Mouse (Mus musculus) left cerebral cortex, adult 8-10 months (tissue): ENCODE data around the gene Btbd16. TPM values are rescaled to one million over a fixed set of nuclear protein-coding genes. Genes with fewer than 3 reads are reported as not detected.

ENCODE experiments used
- DNase-seq, 2 experiments: peaks; one replicate each; pipeline ENCODE4 v3.0.0; 2022; ENCODE audit warnings: low spot score in 2 of 2
- total RNA-seq, 4 experiments: library from RNA; stranded (reverse); gene quantifications; 2 replicates each; pipeline ENCODE4 v1.2.4; 2022

Gene Btbd16
- total RNA-seq, 4 experiments from 2014 or later: 0.16 to 0.49 (median 0.41) TPM; not detected in 1

DNA sequence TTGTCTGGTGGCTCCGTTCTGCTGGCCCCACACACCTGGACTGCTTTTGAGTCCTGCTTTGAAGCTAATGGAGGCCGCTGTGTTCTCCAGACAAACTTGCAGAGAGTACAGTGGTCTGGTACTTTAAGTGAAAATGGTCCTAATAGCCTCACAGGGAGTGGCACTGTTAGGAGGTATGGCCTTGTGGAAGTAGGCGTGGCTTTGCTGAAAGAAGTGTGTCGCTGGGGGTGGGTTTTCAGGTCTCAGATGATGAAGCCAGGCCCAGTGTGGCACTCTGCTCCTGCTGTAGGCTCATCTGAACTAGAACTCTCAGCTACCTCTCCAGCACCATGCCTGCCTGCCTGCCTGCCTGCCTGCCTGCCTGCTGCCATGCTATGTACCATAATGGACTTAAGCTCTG, 5.7 kb upstream of the Btbd16 start:
- no peak for DNase-seq

DNA sequence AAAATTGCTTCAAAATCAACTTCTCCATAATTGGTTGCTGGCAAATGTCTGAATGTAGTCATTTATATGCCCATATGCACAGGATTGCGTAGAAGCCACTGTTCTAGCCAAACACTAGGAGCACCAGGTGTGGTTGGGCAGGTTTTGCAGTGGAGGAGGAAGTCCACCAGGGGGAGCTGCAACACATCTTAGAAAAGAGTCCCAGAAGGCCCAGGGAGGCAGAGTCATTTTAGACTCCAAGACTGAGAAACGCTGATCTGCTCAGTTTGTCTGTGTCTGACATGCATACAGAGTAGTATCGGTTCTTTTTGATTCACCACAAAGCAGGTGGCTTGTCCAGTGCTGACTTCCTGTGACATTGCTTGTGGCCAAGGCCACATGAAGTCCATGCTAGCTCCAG, 3.2 kb upstream of the Btbd16 start:
- peak; percentile 65 to 72 for DNase-seq

- no peak for DNase-seq
Measured at GRCm38 (mm10) chr7:130773171-130773830, 568 bp upstream of the Btbd16 start.

DNA sequence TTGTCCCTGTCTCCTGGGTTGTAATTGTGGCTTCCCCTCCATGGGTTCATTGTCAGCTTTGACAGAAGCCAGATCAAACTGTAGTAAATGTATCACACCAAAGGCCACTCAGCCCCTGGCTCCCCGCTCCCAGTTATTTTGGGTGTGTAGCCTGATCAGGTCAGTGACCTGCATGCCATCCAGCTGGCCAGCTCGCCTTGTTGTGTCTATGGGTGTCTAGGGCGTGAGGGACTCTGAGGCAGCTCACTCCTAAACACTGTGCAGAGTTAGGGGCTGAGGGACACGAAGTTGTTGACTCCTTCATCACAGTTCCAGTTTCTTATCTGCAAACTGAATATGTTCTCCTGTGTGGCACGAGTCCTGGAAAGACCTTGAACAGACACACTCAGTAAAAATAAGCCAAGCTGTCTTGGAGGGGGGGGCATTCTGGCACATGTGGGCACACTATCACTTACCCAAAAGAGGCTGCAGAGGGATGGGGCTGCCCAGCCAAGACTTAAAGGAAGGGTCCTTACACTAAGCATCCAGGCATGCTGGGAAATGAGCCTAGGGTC, 7.1 kb downstream of the Btbd16 start:
- no peak for DNase-seq

GRCm38 (mm10) chr7:130782501-130783050, 8.7 kb downstream of the Btbd16 start:
- no peak for DNase-seq

GRCm38 (mm10) chr7:130785923-130786575, 12.2 kb downstream of the Btbd16 start:
- DNase-seq: no peak

GRCm38 (mm10) chr7:130786708-130787107, 12.8 kb downstream of the Btbd16 start:
- no peak for DNase-seq

DNA sequence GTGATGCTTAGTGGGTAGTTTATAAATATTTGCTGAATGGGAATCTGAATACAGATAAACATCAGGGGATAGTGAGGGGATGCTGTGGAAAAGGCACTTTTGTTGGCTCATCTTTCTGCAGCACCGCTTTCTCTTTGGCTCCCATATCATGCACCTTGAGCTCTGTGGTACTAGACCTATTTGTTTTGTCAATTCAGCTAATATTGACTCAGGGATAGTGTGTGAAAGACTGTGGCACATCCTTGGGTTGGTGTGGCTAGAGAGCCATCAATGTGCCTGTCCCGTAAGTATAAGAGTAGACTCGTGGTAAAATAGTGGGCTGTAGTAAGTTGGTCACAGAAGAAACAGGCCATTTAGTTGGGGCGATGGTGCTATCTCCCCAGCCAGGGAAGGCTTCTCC, 13.7 kb downstream of the Btbd16 start:
- no peak for DNase-seq

- DNase-seq: no peak
Measured at GRCm38 (mm10) chr7:130788950-130789349, 15.1 kb downstream of the Btbd16 start.

- DNase-seq: no peak
Measured at GRCm38 (mm10) chr7:130789456-130789855, 15.6 kb downstream of the Btbd16 start.

- DNase-seq: no peak
Measured at GRCm38 (mm10) chr7:130793671-130794070, 19.8 kb downstream of the Btbd16 start.

- no peak for DNase-seq
Measured at GRCm38 (mm10) chr7:130796786-130797185, 22.9 kb downstream of the Btbd16 start.

DNA sequence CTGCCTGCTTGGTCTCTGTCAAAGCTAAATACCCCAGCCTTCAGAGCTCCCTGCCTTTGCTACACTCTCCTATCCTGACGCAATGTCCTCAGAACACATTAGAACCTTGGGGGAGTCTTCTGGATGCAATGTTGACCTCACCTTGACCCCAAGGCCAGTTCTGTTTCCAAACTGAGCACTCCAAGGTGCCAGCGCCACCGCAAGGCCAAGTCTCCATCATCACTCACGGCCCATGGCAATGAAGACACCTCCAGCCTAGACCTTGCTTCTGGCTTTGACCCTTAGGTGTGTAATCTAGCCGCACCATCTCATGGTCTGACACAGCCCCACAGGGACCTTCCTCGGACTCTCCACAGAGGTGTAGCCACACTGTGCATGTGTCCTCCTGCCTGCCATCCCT, 23.7 kb downstream of the Btbd16 start:
- DNase-seq: no peak

DNA sequence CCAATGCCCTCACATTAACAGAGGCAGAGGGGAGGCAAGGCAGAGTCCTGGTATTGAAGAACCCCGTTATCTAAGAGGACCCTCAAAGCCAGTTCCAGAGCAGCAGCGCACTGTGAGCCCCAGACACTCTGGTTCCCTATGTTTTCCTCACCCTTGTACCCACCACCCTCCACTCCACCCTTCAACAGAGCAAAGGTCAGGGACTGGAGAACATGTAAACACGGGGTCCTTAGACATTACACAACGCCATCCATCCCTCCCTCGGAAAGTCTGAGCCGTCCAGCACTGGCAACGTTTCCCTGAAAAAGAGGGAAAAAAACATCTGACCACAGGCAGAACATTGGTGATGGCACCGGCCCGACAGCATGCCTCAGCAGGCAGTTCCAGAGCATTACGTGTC, 25.5 kb downstream of the Btbd16 start:
- no peak for DNase-seq

GRCm38 (mm10) chr7:130800681-130801080, 26.8 kb downstream of the Btbd16 start:
- no peak for DNase-seq

DNA sequence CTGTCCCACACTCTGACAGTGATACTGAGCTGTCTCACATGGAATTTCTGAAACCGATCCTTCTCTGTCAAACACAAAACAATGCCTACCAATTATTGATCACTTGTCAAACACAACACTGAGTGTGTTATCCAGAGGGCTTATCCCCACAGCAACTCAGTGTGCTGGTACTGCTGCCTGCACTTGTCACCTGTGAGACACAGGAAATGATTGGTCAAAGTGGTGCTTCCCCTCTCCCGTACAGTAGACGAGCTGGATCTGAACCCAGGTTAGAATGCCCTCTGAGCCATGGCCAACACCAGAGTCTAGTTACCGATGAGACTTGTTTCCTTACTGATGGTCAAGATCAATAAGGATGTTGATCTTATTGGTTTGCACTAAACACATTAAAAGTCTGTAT, 27.9 kb downstream of the Btbd16 start:
- DNase-seq: no peak

DNA sequence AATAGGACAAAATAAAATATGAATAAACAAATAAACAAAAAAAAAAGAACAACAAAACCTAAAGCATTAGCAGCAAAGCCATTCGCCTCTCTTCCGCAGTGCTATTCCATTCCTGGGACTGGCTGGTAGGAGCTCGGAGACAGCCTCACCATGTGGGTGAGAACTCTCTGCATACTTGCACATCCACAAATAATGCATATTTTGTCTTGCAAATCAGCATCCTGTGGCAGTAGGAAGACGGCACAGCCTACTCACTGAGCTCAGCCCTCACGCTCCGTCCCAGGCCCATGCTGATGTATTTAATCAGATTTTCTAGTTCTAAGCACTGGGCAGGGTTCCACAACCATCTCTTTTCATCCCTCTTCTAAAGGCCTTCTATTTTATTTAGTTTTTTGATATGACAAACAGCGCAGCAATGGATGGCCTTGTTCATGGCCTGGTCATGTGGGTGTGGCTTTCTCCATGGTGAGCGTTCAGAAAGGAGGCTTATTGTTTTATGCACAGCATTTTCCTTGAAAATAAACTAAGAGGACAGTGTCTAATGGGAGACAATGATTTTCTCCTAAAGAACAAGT, 29.5 kb downstream of the Btbd16 start:
- DNase-seq: no peak

DNA sequence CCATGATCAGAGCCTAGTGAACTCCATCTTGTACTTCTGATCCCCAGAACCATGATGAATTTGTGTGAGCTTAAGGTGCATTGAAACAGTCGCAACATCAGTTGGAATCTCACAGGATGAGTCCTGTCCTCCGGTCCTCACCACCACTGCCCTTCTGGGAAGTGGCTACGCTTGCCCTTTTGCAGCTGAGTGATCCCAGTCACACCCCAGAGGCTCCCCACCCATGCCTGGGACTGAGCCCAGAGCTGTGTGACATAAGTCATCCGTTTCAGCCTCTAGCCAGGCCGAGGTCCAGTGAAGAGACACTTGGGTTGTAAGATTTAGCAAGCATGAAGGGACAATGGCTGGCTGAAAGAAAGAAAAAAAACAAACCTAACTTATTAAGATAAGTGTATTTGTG, 31.1 kb downstream of the Btbd16 start:
- no peak for DNase-seq

DNA sequence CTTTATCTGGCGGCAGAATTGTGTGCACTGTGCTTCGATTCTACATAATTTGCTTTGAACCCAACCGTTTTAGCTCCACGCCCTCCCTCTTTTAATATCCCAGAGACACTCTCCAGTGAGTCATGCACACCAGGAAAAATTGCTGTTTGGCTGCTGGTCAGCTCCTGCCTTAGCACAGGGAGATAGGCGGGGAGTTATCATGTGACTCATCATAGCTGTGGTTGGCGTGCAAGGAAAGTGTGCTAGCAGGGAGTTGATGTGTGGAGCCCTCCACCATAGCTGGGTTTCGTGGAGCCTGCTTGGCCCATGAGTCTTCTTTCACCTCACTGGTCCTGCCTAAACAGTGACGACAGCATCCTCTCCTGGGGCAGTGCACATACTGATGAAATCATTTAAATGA, 33.9 kb downstream of the Btbd16 start:
- DNase-seq: peak; percentile 21 to 77

DNA sequence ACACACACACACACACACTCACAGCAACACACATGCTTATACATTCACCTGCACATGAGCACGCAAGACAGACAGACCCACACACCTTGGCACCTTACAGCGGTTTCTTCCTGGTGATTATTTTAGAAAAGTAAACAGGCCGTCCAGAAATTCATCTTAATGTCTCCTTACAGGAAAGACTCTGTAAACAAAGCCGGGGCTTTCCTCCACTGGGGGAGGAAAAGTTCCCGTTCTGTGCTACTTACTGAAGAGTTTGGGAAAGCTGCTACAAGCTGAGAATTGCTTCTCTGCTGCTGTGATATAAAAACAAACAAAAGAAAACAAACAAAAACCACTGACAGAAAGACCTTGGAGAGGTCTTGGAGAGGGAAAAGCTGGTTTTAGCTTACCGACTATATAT, 34.8 kb downstream of the Btbd16 start:
- no peak for DNase-seq

DNA sequence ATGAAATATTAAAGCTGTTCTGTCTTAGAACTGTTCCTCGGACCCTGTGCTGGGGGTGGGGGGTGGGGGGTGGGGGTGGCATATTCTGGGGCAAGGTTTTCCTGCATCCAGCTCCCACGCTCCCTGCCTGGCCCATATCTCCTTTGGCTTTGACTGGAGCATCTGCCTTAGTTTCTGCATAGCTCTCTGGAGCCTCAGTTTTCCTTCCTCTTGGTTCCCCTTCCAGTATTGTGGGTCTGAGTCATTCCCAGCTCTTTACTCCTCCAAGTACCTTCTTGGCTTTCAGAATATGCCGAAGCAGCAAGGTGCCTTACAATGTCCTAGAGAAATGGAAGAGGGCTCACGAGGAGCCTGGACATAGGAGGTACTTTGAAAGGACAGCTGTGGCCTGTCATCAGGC, 36.4 kb downstream of the Btbd16 start:
- DNase-seq: no peak

DNA sequence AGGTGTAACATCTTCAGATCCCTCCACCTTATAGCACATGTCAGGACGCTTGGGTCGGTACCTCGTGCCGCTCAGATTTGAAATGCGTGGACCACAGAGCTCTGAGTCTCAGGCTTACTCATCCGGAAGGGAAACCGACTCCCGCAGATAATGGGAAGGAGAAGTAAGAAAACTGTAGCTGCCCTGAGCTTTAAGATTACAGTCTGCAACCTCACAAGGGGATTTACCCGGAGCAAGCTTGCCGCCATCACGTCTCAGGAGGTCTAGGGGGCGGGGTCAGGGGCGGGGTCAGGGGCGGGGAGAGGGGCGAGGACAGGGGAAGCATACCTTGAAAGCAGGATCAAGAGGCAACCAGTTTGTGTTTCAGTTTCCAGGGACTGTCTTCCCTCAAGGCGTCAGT, 38.5 kb downstream of the Btbd16 start:
- DNase-seq: no peak
